ENCODE assay signal across 8 mouse cellular contexts in genomic region chr1:36473211-36473780, GRCm38 (mm10). TPM values are rescaled to one million over a fixed set of nuclear protein-coding genes. Genes with fewer than 3 reads are reported as not detected.
DNase-seq lines count a peak whose midpoint lies in the region; ATAC-seq and TF ChIP-seq lines count a peak whose summit lies in the region.

No protein-coding gene starts in this region.

- H3K27me3 ChIP-seq in erythroblast, embryonic 14.5 days (ENCODE audit: control insufficient read depth) = peaks cover 27% of the 10 kb centered on the region
- H3K27me3 ChIP-seq in liver, embryonic 14.5 days (ENCODE audit: control insufficient read depth, insufficient read depth, low read length) = peaks cover 3% of the 10 kb centered on the region; the same call in 1 of the 2 replicates

- peak; percentile 27 for DNase-seq in thymus, postnatal 4 days
- no peak for DNase-seq in thymus, adult 18-20 months
- no peak for DNase-seq in liver, embryonic 14.5 days (ENCODE audit: low read depth in 3 of 3, low spot score in 3 of 3)
- no peak for DNase-seq in natural killer cell, adult 2 months (ENCODE audit: low spot score in 2 of 2)
- no peak for DNase-seq in ovary, postnatal 14 days (ENCODE audit: low spot score)
- DNase-seq in adrenal gland, adult 18-20 months (ENCODE audit: low spot score in 2 of 2) = no peak

- 42% methylated on average over 10 of the region's 10 CpGs for WGBS in liver, embryonic 14.5 days (ENCODE audit: insufficient replicate concordance)

- peaks cover 52% of the 10 kb centered on the region for H3K4me1 ChIP-seq in erythroblast, embryonic 14.5 days (ENCODE audit: control insufficient read depth)
- peaks cover 3 to 42% of the 10 kb centered on the region in 2 experiments for H3K4me1 ChIP-seq in liver, embryonic 14.5 days (replicated peaks; ENCODE audit: control insufficient read depth in 2 of 2, insufficient read depth in 2 of 2, low read length in 1 of 2)

- H3K27ac ChIP-seq in liver, embryonic 14.5 days = no peak overlapping the region

- H3K9ac ChIP-seq in liver, embryonic 14.5 days (replicated peaks) = no peak overlapping the region

- no peaks in the 10 kb centered on the region for H3K36me3 ChIP-seq in erythroblast, embryonic 14.5 days (ENCODE audit: control insufficient read depth)
- H3K36me3 ChIP-seq in liver, embryonic 14.5 days (replicated peaks; ENCODE audit: control insufficient read depth, insufficient read depth, low read depth) = no peaks in the 10 kb centered on the region

- TF ChIP-seq EP300 in liver, embryonic 14.5 days (IDR thresholded peaks at IDR 0.05; ENCODE audit: low read depth) = no peak

- peak overlapping the region; percentile 10 for H3K4me3 ChIP-seq in erythroblast, embryonic 14.5 days (replicated peaks)
- H3K4me3 ChIP-seq in liver, embryonic 14.5 days (ENCODE audit: insufficient read depth in 1 of 2, low read depth in 2 of 2, low read length in 2 of 2) = peak overlapping the region in 1 of 2 experiments; percentile 8; a peak in 1 of 4 replicates

- H3K4me2 ChIP-seq in liver, embryonic 14.5 days (ENCODE audit: low read depth) = peak overlapping the region; percentile 95

- no peak for TF ChIP-seq CTCF in liver, embryonic 14.5 days (IDR thresholded peaks at IDR 0.05; ENCODE audit: low read depth)

- no peaks in the 10 kb centered on the region for H3K9me3 ChIP-seq in erythroblast, embryonic 14.5 days (ENCODE audit: control insufficient read depth, low read length)
- H3K9me3 ChIP-seq in liver, embryonic 14.5 days (ENCODE audit: control insufficient read depth, low read length) = no peaks in the 10 kb centered on the region

- no peak for ATAC-seq in erythroblast, adult 5-6 weeks (replicated peaks; ENCODE audit: low FRiP score, poor library complexity, severe bottlenecking)
- ATAC-seq in liver, embryonic 14.5 days (ENCODE audit: insufficient read depth) = no peak

RNA-seq across cellular contexts. Expression of gene Cnnm4, which starts 1.9 kb away (rescaled TPM):
- 0.25 and 0.27 TPM in 2 replicates for polyA plus RNA-seq in erythroblast, embryonic 14.5 days (2012)
- total RNA-seq in erythroblast, adult 5-6 weeks (2015; ENCODE audit: low replicate concordance) = 1.5 and 2.3 TPM in 2 replicates
- 1.5 and 3.2 TPM in 2 replicates for total RNA-seq in erythroblast, adult 5-6 weeks (2017; ENCODE audit: low replicate concordance)
- polyA plus RNA-seq in liver, embryonic 14.5 days (2012; rRNA removed) = 0.85 and 0.89 TPM in 2 replicates
- 2.1 and 2.2 TPM in 2 replicates for polyA plus RNA-seq in liver, embryonic 14.5 days (2014; fragmentation: Nextera tagmentation; extraction: Ambion mirVana)
- 1 to 10 TPM; 3.6 to 5.9 TPM for total RNA-seq in adrenal gland, adult 18-20 months (2021)

RNA-seq across cellular contexts. Expression of gene Lman2l, which starts 28.2 kb away (rescaled TPM):
- 0.15 and 0.29 TPM in 2 replicates for polyA plus RNA-seq in erythroblast, embryonic 14.5 days (2012)
- total RNA-seq in erythroblast, adult 5-6 weeks (2015; ENCODE audit: low replicate concordance) = 6.9 and 7.5 TPM in 2 replicates
- total RNA-seq in erythroblast, adult 5-6 weeks (2017; ENCODE audit: low replicate concordance) = 1.7 and 3.2 TPM in 2 replicates
- 4.8 and 5.5 TPM in 2 replicates for polyA plus RNA-seq in liver, embryonic 14.5 days (2012; rRNA removed)
- polyA plus RNA-seq in liver, embryonic 14.5 days (2014; fragmentation: Nextera tagmentation; extraction: Ambion mirVana) = 7.0 and 7.4 TPM in 2 replicates
- 10 to 100 TPM; 48.6 to 62.1 TPM for total RNA-seq in adrenal gland, adult 18-20 months (2021)

RNA-seq across cellular contexts. Expression of gene Cnnm3, which starts 38.4 kb away (rescaled TPM):
- polyA plus RNA-seq in erythroblast, embryonic 14.5 days (2012) = 0.87 and 1.0 TPM in 2 replicates
- total RNA-seq in erythroblast, adult 5-6 weeks (2015; ENCODE audit: low replicate concordance) = 7.9 and 8.8 TPM in 2 replicates
- total RNA-seq in erythroblast, adult 5-6 weeks (2017; ENCODE audit: low replicate concordance) = 5.7 and 7.4 TPM in 2 replicates
- 2.5 and 3.7 TPM in 2 replicates for polyA plus RNA-seq in liver, embryonic 14.5 days (2012; rRNA removed)
- polyA plus RNA-seq in liver, embryonic 14.5 days (2014; fragmentation: Nextera tagmentation; extraction: Ambion mirVana) = 0.86 and 1.0 TPM in 2 replicates
- total RNA-seq in adrenal gland, adult 18-20 months (2021) = 10 to 100 TPM; 20.8 to 28.9 TPM

Comparison
In these comparisons a context has a peak if more than half of its experiments do, and no peak if none do; other contexts are left out.
1. RNA of gene Lman2l, which starts 28.2 kb away (total RNA-seq): 48.6 to 62.1 TPM in adrenal gland, adult 18-20 months; 1.7 to 7.5 TPM in erythroblast, adult 5-6 weeks; every median in the first group is over 4 times any median in the second.